Mouse (Mus musculus): ENCODE data around the gene B3gnt3.
"Not testable (repeated sequence)": the region's sequence is repeated elsewhere in the genome, so short reads cannot be mapped to it uniquely, and the experiment has no call there.

The B3gnt3 gene

DNA sequence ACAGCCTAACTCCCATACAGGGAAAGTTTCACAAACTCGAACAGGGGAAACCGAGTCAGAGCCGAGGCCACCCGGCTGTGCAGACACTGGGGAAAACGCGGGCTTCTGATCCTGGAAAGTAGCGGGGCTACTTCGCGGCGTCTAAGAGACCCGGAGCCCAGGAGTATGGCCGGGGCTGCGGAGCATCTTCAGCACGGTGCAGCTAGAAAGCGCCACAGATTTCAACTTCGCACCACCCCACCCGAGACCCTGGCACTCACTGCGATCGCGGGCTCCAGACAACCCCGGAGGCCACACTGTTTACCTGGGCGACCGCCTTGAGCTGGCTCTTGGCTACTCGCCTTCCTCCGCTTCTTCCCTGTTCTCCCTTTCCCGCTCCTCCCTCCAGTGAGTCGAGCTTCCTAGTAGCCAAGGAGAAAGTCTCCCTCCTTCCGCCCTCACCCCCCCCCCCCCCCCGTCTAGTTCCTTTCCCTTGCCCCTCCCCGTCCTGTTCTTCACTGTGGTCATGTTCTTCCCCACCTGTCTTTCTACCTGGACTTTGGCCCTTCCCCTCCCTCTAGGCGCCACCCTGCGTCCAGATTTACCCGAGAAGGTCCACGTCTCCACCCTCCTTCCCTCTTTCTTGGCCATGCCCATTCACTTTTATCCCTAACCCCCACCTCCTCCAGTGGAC, at the start of gene B3gnt3:
TSS of gene B3gnt3 (minus strand) at position 376 of the 673 bp plus-strand sequence.
- DNase-seq: no peak

DNA sequence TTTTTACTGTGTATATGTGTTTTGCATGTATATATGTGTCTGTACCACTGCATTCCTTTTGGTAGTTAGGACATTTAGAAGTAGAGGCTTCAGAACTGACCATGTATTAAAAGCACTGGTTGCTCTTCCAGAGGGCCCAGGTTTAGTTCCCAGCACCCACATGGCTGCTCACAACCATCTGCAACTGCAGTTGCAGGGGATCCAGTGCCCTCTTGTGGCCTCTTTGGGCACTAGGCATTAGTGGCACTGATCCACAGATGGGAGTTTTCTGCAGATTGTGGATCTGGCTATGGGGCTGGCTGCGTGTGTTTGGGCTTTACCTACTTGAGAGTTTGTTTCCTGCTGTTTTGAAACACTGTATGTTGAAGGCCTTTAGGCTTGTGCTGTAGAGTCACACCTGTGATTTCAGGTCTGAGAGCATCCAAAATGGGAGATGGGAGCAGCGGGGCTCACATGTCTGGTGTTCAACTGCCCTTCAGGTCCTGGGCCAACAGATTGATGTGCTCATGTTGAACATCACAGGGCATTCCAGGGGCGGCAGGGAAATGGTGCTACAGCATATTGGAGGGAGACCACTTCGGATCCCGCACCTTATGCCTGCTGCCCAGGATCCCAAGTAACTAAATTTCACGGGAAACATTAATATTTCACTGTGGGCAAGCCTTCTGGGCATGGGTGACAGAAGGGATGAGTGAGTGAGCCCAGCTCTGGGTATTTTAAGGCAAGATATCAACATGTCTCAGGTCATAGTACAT, 47.9 kb upstream of the B3gnt3 start:
- DNase-seq: not testable (repeated sequence)

DNA sequence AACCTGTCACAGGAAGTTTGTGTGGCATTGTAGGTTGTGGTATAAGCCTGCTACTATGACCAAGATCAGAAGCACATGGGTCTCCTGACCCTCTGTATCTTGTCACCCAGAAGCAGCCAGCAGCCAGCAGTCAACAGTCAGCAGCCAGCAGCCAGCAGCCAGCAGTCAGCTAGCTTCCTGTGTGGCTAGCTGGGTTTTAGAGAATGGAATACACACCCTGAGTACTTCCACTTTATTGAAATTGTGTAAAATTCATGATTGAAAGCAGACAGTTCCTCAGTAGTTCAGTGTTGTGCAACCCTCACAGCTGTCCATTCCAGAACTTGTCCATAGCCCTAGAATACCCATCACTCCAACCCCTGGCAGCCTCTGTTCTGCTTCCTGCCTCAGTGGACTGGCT, 45.5 kb upstream of the B3gnt3 start:
- not testable (repeated sequence) for DNase-seq

GRCm38 (mm10) chr8:71745322-71745721, 43.7 kb upstream of the B3gnt3 start:
- DNase-seq: no peak

DNA sequence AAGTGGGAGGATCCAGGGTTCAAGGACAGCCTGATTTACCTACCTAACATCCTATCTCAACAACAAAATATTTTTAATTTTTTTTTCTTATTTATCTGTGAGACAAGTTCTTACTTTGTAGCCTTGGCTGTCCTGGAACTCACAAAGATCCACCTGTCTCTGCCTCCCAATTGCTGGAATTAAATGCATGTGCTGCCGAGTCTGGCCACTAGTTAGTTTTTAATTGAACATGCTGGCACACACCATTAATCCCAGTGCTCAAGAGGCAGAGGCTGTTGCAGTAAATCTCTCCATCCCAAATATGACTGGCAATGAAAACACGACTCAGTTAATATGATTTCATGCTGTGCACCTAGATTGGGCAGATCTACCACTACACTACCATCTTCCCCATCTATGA, 41.2 kb upstream of the B3gnt3 start:
- no peak for DNase-seq

GRCm38 (mm10) chr8:71741687-71742114, 40.1 kb upstream of the B3gnt3 start:
- DNase-seq: peak; percentile 26 to 60

DNA sequence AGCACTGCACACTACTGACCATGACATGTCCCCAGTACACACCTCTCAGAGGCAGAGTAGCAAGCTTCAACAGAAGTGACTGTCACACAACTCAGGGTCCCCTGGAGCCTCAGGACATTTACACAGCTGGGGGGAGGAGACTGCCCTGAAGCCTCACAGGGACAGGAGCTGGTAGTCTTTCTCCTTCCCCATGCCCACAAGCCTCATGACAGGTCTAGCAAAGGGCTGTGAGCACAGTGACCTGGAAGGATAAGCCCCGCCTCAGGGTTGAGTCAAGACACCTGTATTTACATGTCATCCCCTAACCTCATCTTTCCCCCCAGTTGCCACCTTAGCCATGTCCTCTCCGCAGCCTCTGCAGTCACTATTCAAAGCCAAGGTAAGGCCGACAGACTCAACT, 39.6 kb upstream of the B3gnt3 start:
- DNase-seq: no peak

GRCm38 (mm10) chr8:71738316-71738715, 36.7 kb upstream of the B3gnt3 start:
- not testable (repeated sequence) for DNase-seq

DNA sequence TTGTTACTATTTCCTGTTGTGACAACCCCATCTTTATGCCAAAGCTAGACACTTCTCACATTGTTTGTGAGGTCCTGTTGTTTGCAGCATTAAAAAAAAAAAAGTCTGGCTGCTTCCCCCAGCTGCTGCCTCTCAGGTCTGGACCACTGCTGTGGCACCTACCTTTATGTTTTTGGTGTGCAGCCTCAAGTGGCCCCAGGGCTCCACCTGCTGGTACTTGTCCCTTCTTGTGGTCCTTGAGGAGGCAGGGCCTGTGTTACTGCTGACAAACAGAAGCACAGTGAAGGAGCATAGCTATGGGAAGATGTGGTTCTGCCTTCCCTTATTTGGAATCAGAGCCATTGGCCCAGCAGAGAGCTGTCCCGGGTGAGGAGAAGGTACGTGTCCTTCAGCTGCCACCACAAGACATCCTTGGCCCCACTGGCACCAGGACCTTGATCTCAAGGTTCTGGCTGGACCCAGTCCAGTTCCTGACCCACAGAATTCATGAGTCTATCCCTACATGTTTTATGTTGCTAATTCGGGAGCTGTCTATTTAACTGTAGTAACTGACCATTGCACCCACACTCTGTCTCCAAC, 30.2 kb upstream of the B3gnt3 start:
- peak; percentile 67 to 74 for DNase-seq

DNA sequence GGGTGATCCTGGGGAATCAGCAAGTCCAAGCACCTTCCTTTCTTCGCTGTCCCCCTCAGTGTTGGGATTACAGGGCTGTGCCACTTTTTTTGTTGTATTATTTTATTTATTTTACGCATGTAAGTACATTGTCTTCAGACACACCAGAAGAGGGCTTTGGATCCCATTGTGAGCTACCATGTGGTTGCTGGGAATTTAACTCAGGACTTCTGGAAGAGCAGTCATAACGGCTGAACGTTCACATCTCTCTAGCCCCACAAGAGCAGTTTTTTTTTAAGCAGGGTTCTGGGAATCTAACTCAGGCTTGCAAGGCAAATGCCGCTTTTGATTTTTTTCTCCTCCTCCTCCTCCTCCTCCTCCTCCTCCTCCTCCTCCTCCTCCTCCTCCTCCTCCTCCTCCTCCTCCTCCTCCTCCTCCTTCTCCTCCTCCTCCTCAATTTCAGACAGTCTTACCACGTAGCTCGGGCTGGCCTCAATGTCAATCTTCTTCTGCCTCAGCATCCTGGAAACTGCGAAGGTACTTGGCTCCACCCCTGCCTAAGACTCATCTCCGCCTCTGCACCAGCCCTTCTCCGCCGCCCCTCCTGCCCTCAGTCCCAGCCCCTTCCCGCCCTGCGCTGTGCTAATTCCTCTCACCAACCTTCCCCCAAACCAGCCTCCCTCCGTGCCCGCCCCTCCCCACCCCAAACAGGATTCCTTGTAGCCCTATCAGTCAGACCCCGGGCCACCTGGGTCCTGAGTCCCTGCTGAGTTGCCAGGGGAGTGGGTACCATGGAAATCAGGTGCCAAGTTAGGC, 27.4 kb upstream of the B3gnt3 start:
- no peak for DNase-seq

- peak in 1 of 2 experiments; percentile 21 for DNase-seq
These were observed 26.7 kb upstream of the B3gnt3 start for GRCm38 (mm10) chr8:71728240-71728785.

DNA sequence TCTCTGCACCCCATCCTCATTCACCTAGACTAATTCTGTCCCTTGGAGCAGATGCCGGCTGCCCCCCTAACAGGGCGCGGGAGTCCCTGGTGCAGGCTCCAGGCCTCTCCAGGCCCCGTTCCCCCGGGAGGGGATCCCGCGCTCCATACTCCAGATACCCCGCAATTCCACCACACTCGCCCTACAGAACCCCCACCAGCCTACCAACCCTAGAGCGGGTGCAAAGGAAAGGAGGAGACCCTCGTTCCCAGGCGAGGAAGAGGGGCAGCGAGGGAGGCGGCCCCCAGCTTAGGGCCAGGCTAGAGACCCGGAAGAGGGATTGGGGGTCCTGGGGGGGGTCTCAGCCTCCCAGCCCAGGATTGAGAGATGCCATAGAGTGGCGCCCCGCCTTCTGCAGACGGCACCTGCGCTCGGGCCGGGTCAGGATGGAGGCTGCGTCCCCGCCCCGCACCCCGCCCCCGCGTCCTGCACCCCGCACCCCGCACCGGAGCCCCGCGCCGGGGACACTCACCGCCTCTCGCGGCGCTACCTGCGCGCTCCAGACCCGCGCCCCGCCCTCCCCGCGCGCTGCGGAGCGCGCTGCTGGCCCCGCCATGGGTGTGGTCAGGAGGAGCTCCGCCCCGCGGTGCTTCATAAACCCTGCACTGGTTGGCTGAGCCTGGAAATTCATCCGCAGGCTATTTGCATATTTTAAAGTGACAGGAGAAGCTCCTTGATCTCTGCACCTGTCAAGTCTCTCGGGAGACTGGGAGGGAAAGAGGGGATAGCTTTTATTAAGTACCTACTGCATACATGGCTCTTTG, 23.7 kb upstream of the B3gnt3 start, which contains the start of gene Fcho1:
TSS of gene Fcho1 (minus strand) at position 595 of the 803 bp plus-strand sequence.
- peak; percentile 74 to 86 for DNase-seq

DNA sequence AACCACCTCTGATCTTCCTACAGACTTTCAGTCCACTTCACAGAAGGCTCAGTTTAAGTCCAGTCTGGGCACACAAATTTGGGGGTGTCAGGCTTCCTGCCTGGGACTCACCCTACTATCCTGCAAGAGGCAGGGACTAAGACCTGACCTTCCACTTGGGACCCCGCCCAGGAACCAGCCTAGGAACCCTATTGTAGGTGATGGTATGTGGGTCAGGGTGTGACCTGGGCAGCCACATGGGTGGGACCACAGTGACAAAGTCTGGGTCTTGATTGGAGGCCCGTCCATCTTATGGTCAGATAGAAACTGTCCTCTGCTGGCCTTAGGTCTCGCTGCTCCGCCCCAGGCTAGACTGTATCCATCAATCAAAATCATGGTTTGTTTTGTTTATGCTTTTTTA, 22.8 kb upstream of the B3gnt3 start:
- no peak for DNase-seq

- DNase-seq: no peak
These were observed 21.5 kb upstream of the B3gnt3 start for GRCm38 (mm10) chr8:71723047-71723551.

- DNase-seq: no peak
These were observed 18.4 kb upstream of the B3gnt3 start for GRCm38 (mm10) chr8:71719928-71720457.

- DNase-seq: no peak
These were observed 17.6 kb upstream of the B3gnt3 start for GRCm38 (mm10) chr8:71719218-71719617.

GRCm38 (mm10) chr8:71718252-71718651, 16.7 kb upstream of the B3gnt3 start:
- no peak for DNase-seq

DNA sequence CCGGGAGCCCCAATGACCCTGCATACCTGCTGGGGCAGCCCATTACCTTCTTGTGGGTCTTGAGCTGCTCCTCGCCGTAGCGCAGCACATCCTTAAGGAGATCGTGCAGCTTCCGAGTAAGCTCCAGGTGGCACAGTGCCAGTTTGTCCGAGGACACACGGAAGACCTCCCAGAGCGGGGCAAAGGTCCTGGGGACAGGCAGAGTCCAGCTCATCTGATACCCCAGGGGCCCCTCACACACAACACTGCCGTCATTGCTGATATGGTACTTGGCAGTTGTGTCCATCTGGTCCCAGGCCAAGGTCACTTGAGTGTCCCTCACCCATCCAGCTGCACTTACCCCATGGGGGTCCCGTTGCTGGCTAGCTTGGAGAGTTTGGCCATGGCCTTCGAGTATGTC, 15.5 kb upstream of the B3gnt3 start:
- peak in 1 of 2 experiments; percentile 22 for DNase-seq

- DNase-seq: no peak
These were observed 15.0 kb upstream of the B3gnt3 start for GRCm38 (mm10) chr8:71716561-71717053.

GRCm38 (mm10) chr8:71715531-71715930, 13.9 kb upstream of the B3gnt3 start:
- DNase-seq: no peak

GRCm38 (mm10) chr8:71711574-71711973, 10.0 kb upstream of the B3gnt3 start:
- DNase-seq: no peak
